Mouse (Mus musculus) retina, adult 2 months (tissue): ENCODE results near the gene Nell1.

Experiments used
- DNase-seq: peaks from one replicate; pipeline ENCODE4 v3.0.0-alpha.2; 2012; ENCODE audit warnings: low read depth, low spot score

Gene Nell1

GRCm38 (mm10) chr7:50549572-50549971, 574.9 kb downstream of the Nell1 start:
- DNase-seq: no peak

DNA sequence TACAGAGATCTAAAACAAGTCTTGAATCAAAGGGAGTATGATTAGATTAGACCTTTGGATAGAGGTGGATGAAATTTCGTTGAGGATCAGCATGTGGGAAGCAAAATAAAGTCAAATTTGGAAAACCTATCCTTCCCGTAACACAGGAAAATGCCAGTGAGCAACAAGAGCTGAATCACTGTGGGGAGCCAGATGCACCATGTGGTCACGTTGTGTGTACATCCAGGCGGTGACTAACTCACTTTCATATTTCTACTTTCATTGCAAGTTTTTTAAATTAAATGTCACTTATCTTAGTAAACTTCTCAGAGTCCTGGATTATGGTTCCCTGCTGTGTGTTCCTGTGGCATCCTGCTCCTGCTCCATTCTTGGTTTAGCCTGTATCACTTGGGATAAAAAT, 576.8 kb downstream of the Nell1 start:
- DNase-seq: no peak

DNA sequence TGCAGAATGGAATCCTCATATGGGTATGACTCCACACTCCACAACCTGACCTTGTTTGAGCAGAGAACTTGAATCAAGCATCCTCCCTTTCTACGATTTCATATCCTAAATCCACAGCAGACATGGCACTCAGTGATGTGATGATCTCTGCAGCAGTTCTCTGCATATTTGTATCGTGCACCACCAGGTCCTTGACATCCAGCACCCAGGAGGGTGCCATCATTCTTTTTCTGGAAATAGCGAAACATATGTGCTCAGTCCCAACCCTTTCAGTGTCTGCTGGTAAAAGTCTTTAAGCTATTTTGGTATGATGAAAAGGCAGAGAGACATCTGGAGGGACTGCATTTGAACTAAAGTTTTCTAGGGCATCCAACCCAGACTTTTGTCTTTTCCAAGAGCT, 588.0 kb downstream of the Nell1 start:
- DNase-seq: no peak

DNA sequence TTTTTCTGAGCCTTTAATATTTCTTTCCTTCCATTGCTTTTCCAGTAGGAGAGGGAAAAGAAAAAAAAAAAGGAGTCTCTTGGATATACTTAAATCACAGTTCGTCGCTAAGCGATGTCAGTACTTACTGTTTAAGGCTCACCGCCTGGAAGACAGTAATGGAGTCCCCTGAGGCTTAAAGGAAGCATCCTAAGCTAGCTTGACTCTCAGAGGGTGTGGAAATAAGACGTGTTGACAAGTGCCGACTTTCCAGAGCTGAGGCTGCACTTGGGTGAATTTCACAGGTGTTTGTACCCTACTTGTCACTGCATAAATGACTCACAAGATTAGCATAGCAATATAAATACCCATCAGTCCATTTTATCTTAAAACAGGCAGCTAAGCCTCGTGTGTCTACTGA, 599.2 kb downstream of the Nell1 start:
- DNase-seq: no peak

- DNase-seq: no peak
These were observed 614.2 kb downstream of the Nell1 start for GRCm38 (mm10) chr7:50588642-50589424.

- DNase-seq: no peak
These were observed 624.2 kb downstream of the Nell1 start, which contains the start of gene 4933405O20Rik for GRCm38 (mm10) chr7:50598890-50599289. Gene 4933405O20Rik, plus strand, starts transcription at chr7:50599190.

DNA sequence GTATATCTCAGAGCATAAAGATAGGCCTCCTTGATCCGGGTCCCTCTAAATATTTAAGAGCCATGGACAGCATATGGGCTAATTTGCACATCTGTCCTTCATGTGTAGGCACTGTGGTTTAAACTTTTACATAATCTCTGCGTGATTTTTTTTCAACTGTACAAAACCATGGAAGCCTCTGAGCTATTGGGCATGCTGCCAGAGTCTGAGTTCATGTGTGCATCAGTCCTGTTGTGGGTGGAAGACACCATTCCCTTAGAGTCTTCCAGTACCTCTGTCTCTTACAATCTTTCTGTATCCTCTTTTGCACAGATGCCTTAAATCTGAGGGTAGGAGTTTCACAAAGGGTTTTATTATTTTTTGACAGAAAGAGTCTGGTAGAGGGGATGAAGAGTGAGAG, 639.4 kb downstream of the Nell1 start:
- DNase-seq: no peak

- no peak for DNase-seq
These were observed 654.5 kb downstream of the Nell1 start for GRCm38 (mm10) chr7:50629186-50629585.

GRCm38 (mm10) chr7:50633147-50633546, 658.5 kb downstream of the Nell1 start:
- no peak for DNase-seq

DNA sequence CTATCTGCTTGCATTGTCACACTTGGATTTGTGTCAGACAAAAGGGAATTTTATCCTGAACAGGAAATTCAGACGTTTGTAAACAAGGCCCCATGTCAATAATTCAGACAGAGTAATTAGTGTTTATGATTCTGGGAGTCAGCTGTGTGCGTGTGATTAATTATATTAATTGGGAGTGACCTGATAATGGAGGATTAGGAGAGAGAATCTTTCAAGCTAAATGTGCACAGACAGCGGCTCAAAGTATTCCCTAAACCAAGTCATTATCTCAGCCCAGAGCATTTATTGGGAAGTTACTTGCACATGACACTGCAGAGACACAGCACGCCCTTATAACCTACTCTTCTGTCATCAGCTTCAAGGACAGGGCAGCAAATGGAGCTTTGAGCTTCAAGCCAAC, 697.6 kb downstream of the Nell1 start:
- no peak for DNase-seq

DNA sequence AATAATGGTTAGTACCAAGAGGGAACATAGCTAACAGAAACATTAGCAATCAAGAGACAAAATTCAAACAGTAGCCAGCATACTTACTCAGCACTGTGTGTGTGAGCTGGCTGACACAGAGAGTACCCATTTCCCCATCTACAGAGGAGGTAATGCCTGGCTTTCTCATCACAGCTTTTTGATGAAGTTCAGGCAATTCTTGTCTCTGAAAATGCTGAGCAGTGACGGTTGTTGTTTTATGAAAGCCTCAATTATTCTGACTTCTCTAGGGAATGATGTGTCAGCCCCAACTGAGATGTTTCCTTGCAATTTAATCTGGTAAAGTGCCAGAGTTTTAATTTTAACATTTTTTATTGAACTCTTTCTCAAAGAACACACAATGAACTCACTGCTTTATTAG, 700.8 kb downstream of the Nell1 start:
- no peak for DNase-seq

DNA sequence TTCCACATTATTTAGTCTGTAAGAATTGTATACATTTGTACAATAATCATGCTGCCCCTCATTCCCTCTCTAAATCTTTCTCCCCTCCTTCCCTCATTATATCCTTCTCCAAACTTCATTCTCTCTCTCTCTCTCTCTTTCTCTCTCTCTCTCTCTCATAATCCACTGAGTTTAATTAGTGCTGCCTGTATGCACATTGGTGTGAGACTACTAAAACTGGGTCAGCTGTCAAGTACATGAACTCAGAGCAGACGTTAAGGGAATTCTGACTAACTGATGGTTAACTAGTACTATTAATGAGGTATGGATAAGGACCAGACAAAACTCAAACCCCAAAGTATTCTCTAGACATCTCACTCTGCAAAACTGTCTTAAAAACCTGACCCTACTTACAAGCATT, 702.8 kb downstream of the Nell1 start:
- no peak for DNase-seq

DNA sequence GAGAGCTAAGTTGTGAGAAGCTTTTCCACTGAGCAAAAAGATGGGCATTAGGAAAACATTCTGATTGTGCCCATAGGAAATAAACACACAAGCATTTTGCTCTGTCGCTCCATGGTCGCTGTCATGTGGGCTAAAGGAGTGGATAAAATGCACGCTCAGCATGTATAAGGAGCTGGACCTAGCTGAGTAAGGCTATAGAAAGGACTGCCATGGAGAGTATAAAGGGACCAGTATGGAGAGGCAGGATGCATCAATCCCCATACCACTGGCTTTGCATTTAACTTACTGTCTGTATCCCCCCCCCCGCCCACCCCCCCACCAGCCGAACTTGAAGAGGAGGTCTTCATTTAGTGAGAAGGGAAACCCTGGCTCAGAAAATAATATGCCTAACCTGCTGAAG, 711.7 kb downstream of the Nell1 start:
- DNase-seq: no peak

GRCm38 (mm10) chr7:50725166-50725565, 750.5 kb downstream of the Nell1 start:
- DNase-seq: no peak

DNA sequence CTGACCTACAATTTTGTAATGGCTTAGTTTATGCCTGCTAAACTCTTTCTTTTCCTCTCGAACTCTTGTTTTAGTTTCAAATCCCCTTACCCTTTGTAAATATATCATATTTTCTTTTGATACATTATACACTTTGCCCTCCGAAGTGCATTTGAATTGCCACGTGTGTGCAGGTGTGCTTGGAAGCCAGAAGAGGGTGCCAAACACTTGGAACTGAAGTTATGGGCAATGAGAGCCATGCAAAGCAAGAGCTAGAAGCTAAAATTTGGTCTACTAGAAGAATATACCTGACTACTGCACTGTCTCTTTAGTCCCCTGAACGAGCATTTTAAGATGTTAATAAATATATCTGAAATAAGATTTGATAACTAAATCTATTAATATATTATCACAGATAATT, 756.3 kb downstream of the Nell1 start:
- DNase-seq: no peak

DNA sequence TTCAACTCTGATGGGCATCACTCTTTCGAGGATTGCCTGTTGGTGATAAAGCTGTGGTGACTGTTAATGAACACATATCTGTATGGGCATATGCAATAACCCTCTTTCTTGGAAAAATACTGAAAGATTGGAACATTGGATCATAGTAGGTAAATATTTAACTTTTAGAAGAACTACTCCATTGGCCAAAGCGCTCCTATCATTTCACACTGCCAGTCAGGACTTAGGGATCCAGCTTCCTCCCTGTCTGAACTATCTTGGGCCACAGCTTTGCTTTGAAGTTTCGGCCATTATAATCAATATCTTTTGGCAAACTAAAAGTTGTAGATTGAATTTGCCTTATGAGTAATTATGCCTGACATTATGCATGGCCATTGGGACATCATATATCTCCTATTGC, 780.9 kb downstream of the Nell1 start:
- no peak for DNase-seq

DNA sequence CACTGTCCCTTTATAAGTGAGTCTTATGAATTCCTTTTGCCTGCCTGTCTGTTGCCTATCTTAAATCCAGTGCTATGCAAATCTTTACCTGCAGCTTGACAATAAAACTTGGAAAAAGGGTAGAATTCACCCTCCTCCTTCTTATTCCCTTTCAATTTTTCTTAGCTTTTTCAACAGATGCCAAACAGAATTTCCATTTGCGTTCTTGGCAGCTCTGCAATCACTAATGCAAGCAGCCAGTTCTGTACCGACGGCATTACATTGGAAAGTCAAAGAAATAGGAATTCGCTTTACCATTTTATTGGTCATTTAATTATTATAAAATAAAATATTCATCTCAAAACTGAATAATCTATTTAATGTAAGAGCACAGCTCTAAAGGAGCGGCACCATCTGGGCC, 781.7 kb downstream of the Nell1 start:
- DNase-seq: no peak

DNA sequence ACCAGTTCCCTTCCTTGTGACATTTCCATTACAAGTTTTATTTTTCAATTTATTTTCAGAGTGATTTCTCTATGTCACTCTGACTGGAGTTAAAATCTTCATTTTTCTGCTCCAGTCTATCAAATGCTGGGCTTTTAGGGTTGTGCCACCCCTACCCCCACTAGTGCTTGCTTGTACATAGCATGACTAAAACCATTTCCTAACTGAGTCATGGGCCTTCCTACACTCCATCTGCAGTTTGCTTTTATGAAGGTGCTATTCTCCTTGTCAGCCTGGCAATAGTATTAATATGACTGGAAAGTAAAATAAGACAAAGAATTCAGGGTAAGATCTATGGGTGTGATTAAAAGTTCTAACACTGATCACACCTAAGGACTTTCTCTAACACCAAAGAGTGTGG, 798.9 kb downstream of the Nell1 start:
- no peak for DNase-seq

DNA sequence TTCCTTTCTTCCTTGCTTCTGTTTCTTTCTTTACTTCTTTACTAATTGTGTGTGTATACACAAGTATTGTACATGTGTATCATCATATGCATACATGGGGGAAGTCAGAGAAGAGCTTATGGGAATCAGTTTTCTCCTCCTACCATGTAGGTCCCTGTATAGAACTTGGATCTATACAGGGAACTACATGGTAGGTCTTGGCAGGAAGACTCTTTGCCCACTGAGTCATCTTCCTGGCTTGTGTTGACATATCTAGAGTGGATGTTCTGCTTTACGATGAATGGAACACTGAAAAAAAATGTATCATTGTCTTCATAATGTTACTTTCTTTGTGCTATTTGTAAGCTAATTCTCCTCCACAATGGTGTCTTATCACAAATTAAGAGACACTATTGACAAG, 806.4 kb downstream of the Nell1 start:
- no peak for DNase-seq

DNA sequence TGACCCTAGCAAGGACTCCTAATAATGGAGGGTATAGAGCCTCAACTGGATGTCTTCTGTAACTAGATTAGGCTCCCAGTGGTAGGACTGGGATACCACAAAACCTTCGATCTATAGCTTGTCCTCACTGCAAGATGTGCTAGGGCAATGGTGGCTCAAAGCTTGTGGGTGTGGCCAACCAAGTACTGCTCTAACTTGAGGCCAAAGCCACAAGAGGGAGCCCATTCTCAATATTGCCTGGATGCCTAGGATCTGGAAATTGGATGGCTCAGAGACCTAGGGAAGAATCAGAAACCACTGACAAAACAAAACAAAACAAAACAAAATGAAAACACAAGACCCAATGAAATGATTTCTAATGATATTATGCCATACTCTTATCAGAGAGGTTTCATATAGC, 809.0 kb downstream of the Nell1 start:
- no peak for DNase-seq

DNA sequence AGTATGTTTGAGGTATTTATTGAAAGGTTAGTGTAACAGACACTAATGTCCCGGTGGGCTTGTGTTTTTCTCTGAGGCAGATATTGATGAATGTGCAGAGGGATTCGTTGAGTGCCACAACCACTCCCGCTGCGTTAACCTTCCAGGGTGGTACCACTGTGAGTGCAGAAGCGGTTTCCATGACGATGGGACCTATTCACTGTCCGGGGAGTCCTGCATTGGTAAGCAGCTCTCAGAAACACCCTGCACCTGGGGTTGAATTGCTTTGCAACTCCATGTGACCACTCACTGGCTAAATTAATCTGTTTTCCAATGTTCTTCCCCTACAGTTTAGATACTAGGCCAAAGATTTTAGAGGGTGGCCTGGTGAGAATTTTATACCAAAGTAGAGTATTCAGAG, 851.5 kb downstream of the Nell1 start:
- DNase-seq: no peak

- no peak for DNase-seq
These were observed 858.1 kb downstream of the Nell1 start for GRCm38 (mm10) chr7:50832799-50833198.

GRCm38 (mm10) chr7:50842646-50843045, 868.0 kb downstream of the Nell1 start:
- no peak for DNase-seq

DNA sequence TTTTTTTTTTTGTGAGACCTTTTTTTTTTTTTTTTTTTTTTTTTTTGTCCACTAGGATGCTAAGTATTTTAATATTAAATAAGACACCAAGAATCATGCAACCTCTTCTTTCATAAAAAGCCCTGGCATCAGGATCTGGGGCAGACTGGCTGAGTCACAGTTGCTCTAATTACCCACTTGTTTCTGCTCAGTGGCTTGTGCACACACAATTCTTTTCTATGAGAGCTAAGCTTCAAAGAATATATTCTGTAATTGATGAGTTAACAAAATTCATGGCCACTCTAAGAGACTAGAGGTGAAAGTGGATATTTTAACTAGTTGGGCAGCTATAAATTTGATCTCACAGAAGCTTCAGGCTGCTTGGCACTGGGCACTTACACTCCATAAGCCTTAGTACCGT, 873.3 kb downstream of the Nell1 start:
- no peak for DNase-seq
